Mouse (Mus musculus) layer of hippocampus, adult 11-12 months (tissue): Measurements from ENCODE around the gene Plekhg3.

Source experiments
- DNase-seq: peaks from one replicate; pipeline ENCODE4 v3.0.0; 2022; ENCODE audit warnings: low spot score

Plekhg3 gene

GRCm38 (mm10) chr12:76623374-76623773 lies 92.7 kb downstream of the Plekhg3 start:
- peak; percentile 51 for DNase-seq
